Mouse (Mus musculus): ENCODE measurements around the gene Bbs2.

DNA sequence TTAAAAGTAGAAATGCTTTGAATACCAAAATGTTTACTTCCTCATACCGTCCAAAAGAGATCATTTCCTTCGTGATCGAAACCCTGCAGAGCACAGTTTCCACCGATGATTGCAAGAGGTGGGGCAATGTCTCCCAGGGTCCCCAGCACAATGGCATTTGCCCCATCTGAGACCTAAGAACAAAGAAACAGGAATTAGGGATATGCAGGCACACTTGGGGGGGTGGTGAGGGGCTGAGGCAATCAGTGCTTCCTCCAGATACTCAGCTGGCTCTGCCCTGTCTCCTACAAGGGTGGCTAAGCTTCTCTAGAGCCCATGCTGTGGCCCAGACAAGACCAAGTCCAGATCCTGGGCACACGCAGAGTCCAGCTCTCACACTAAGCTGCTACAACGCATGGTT is 9.0 kb downstream of the Bbs2 start:
- TF ChIP-seq USF1 (IDR thresholded peaks at IDR 0.05; ENCODE audit: low read depth, low read length) = no peak
- no peak for TF ChIP-seq USF2 (IDR thresholded peaks at IDR 0.05; ENCODE audit: borderline replicate concordance in 1 of 2, insufficient read depth in 1 of 2, low read depth in 1 of 2, low read length in 2 of 2)
- TF ChIP-seq EP300 (IDR thresholded peaks at IDR 0.05; ENCODE audit: low read depth in 1 of 2, low read length in 2 of 2) = no peak
- no peak for TF ChIP-seq POLR2A (IDR thresholded peaks at IDR 0.05; ENCODE audit: control insufficient read depth in 1 of 2, insufficient read depth in 1 of 2, low read depth in 1 of 2, low read length in 2 of 2, poor library complexity in 1 of 2)
- no peak for TF ChIP-seq MXI1 (IDR thresholded peaks at IDR 0.05; ENCODE audit: low read depth, low read length)
- TF ChIP-seq CTCF (IDR thresholded peaks at IDR 0.05 in 2 of 3, conservative IDR thresholded peaks at IDR 0.05 in 1 of 3; ENCODE audit: control insufficient read depth in 1 of 3, insufficient read depth in 1 of 3, low read depth in 2 of 3, low read length in 3 of 3, poor library complexity in 1 of 3, severe bottlenecking in 1 of 3) = no peak
- TF ChIP-seq TAL1 (IDR thresholded peaks at IDR 0.05; ENCODE audit: low read length) = no peak
- no peak for TF ChIP-seq GABPA (IDR thresholded peaks at IDR 0.05; ENCODE audit: low read depth, low read length)
- TF ChIP-seq MEF2A (IDR thresholded peaks at IDR 0.05; ENCODE audit: extremely low read depth, insufficient replicate concordance, low read depth, low read length, poor library complexity, severe bottlenecking) = no peak
- TF ChIP-seq GATA1 (IDR thresholded peaks at IDR 0.05; ENCODE audit: low read depth, low read length) = no peak
- no peak for TF ChIP-seq POLR2AphosphoS5 (IDR thresholded peaks at IDR 0.05; ENCODE audit: borderline replicate concordance, low read depth, low read length)
- TF ChIP-seq ZKSCAN1 (IDR thresholded peaks at IDR 0.05; ENCODE audit: low read depth, low read length) = no peak
- TF ChIP-seq SMC3 (IDR thresholded peaks at IDR 0.05; ENCODE audit: low read depth, low read length) = no peak
